In the genomic region with DNA sequence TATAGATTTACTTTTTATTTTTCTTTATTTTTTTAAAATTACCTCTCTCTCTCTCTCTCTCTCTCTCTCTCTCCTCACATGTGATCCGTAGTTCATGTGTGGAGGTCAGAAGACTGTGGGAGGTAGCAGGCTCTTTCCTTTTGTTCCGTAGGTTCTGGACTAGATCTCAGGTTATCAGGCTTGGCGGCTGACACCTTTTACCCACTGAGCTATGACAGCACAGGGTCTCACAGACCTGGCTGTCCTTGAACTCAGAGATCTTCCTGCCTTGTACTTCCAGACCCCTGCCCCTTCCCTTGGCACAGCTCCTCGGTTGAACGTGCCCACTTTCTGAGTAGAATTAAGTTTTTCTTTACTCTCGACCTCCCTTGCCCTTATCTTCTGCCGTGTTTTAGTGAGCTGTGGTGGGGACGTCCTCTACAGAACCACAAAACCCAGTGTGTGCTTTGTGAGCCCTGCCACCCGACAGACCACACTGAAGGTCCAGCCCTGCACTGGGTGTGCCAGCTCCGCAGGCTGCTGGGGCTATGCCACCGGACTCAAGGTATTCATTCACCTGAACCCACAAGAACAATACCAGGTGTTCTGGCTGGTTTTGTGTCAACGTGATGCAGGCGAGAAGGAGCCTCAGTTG, we compare ENCODE assay signal across 7 mouse cellular contexts. TPM values are rescaled to one million over a fixed set of nuclear protein-coding genes. Genes with fewer than 3 reads are reported as not detected.
DNase-seq lines count a peak whose midpoint lies in the region; ATAC-seq and TF ChIP-seq lines count a peak whose summit lies in the region.

No protein-coding gene starts in this region.

- TF ChIP-seq EP300 in lung, postnatal 0 days (IDR thresholded peaks at IDR 0.05) = no peak

- H3K4me3 ChIP-seq in lung, postnatal 0 days (ENCODE audit: low read depth, low read length) = peak overlapping the region; percentile 27; the same call in 1 of the 2 replicates
- H3K4me3 ChIP-seq in forebrain, embryonic 16.5 days (replicated peaks; ENCODE audit: low read length) = peak overlapping the region; percentile 18
- H3K4me3 ChIP-seq in limb, embryonic 15.5 days = peak overlapping the region; percentile 36
- H3K4me3 ChIP-seq in stomach, embryonic 15.5 days (replicated peaks) = peak overlapping the region; percentile 39

- no peak overlapping the region for H3K9ac ChIP-seq in lung, postnatal 0 days (replicated peaks; ENCODE audit: low read depth)
- H3K9ac ChIP-seq in forebrain, embryonic 16.5 days (replicated peaks; ENCODE audit: low read depth, low read length) = no peak overlapping the region
- H3K9ac ChIP-seq in limb, embryonic 15.5 days = no peak overlapping the region
- no peak overlapping the region for H3K9ac ChIP-seq in stomach, embryonic 15.5 days

- H3K27ac ChIP-seq in lung, postnatal 0 days (ENCODE audit: low read length) = no peak overlapping the region
- H3K27ac ChIP-seq in forebrain, embryonic 16.5 days (ENCODE audit: low read length) = no peak overlapping the region
- no peak overlapping the region for H3K27ac ChIP-seq in limb, embryonic 15.5 days
- no peak overlapping the region for H3K27ac ChIP-seq in stomach, embryonic 15.5 days

- H3K27me3 ChIP-seq in lung, postnatal 0 days (replicated peaks; ENCODE audit: insufficient read depth, low read length) = no peaks in the 10 kb centered on the region
- no peaks in the 10 kb centered on the region for H3K27me3 ChIP-seq in forebrain, embryonic 16.5 days (replicated peaks; ENCODE audit: control insufficient read depth, insufficient read depth, low read length)
- H3K27me3 ChIP-seq in limb, embryonic 15.5 days = no peaks in the 10 kb centered on the region
- H3K27me3 ChIP-seq in stomach, embryonic 15.5 days (replicated peaks) = no peaks in the 10 kb centered on the region

- TF ChIP-seq CTCF in lung, postnatal 0 days (IDR thresholded peaks at IDR 0.05) = no peak

- H3K4me1 ChIP-seq in lung, postnatal 0 days (ENCODE audit: insufficient read depth, low read depth, low read length) = no peaks in the 10 kb centered on the region; the same call in 1 of the 2 replicates
- 0 out of 2 replicates have a peak, but pooled peaks cover 6% of the 10 kb centered on the region for H3K4me1 ChIP-seq in forebrain, embryonic 16.5 days (replicated peaks; ENCODE audit: control insufficient read depth, insufficient read depth, low read length)
- H3K4me1 ChIP-seq in limb, embryonic 15.5 days = peaks cover 9% of the 10 kb centered on the region; the same call in 1 of the 2 replicates
- H3K4me1 ChIP-seq in stomach, embryonic 15.5 days = peaks cover 13% of the 10 kb centered on the region

- ATAC-seq in lung, postnatal 0 days = no peak
- ATAC-seq in forebrain, embryonic 16.5 days = peak; percentile 45; the same call in 1 of the 2 replicates
- no peak for ATAC-seq in limb, embryonic 15.5 days (ENCODE audit: insufficient number of reproducible peaks, low FRiP score, low TSS enrichment, low read depth)
- no peak for ATAC-seq in stomach, embryonic 15.5 days (ENCODE audit: insufficient read depth, low FRiP score, low read depth)

- peak overlapping the region; percentile 54 for H3K4me2 ChIP-seq in lung, postnatal 0 days (replicated peaks; ENCODE audit: low read depth, low read length)
- peak overlapping the region; percentile 27 for H3K4me2 ChIP-seq in forebrain, embryonic 16.5 days (ENCODE audit: low read length)
- H3K4me2 ChIP-seq in limb, embryonic 15.5 days = peak overlapping the region; percentile 60
- H3K4me2 ChIP-seq in stomach, embryonic 15.5 days = peak overlapping the region; percentile 61

- no peak for DNase-seq in lung, postnatal 0 days (ENCODE audit: low spot score)
- DNase-seq in lung, postnatal 25 days (ENCODE audit: low spot score) = no peak
- no peak for DNase-seq in spleen, adult 12 weeks (ENCODE audit: low spot score)
- DNase-seq in left cerebral cortex, postnatal 14 days (ENCODE audit: low spot score in 2 of 2) = no peak

- intact Hi-C loops in left cerebral cortex, postnatal 14 days (cut with DNase I) = no loop called here

- WGBS in lung, postnatal 0 days = 55% methylated on average over 13 of the region's 13 CpGs
- 51% methylated on average over 13 of the region's 13 CpGs for WGBS in forebrain, embryonic 16.5 days
- 54% methylated on average over 13 of the region's 13 CpGs for WGBS in limb, embryonic 15.5 days
- 52% methylated on average over 13 of the region's 13 CpGs for WGBS in stomach, embryonic 15.5 days

- no peaks in the 10 kb centered on the region for H3K36me3 ChIP-seq in lung, postnatal 0 days (ENCODE audit: insufficient read depth, low read length)
- no peaks in the 10 kb centered on the region for H3K36me3 ChIP-seq in forebrain, embryonic 16.5 days (ENCODE audit: control insufficient read depth, insufficient read depth)
- H3K36me3 ChIP-seq in limb, embryonic 15.5 days = no peaks in the 10 kb centered on the region
- H3K36me3 ChIP-seq in stomach, embryonic 15.5 days = no peaks in the 10 kb centered on the region

- no peaks in the 10 kb centered on the region for H3K9me3 ChIP-seq in lung, postnatal 0 days (ENCODE audit: low read length)
- no peaks in the 10 kb centered on the region for H3K9me3 ChIP-seq in forebrain, embryonic 16.5 days (ENCODE audit: control insufficient read depth, low read length)
- no peaks in the 10 kb centered on the region for H3K9me3 ChIP-seq in limb, embryonic 15.5 days
- H3K9me3 ChIP-seq in stomach, embryonic 15.5 days = no peaks in the 10 kb centered on the region

RNA-seq across cellular contexts. Expression of gene 6030408B16Rik, which starts 23.4 kb away (rescaled TPM):
- polyA plus RNA-seq in lung, postnatal 0 days (2015; fragmentation: Nextera tagmentation; extraction: Ambion mirVana) = 74.9 and 82.4 TPM in 2 replicates
- polyA plus RNA-seq in forebrain, embryonic 16.5 days (2015; fragmentation: Nextera tagmentation; extraction: Ambion mirVana) = 0.29 and 0.30 TPM in 2 replicates
- 0.50 and 0.84 TPM in 2 replicates for polyA plus RNA-seq in limb, embryonic 15.5 days (2015; fragmentation: Nextera tagmentation; extraction: Ambion mirVana)
- 9.5 and 11.6 TPM in 2 replicates for polyA plus RNA-seq in stomach, embryonic 15.5 days (2015; fragmentation: Nextera tagmentation; extraction: Ambion mirVana)
- under 1 TPM; 0.24 to 0.49 TPM for total RNA-seq in left cerebral cortex, postnatal 14 days (2021)

RNA-seq across cellular contexts. Expression of gene Atg101, which starts 32.3 kb away (rescaled TPM):
- 73.1 and 74.2 TPM in 2 replicates for polyA plus RNA-seq in lung, postnatal 0 days (2015; fragmentation: Nextera tagmentation; extraction: Ambion mirVana)
- polyA plus RNA-seq in forebrain, embryonic 16.5 days (2015; fragmentation: Nextera tagmentation; extraction: Ambion mirVana) = 87.4 and 92.4 TPM in 2 replicates
- 69.7 and 69.9 TPM in 2 replicates for polyA plus RNA-seq in limb, embryonic 15.5 days (2015; fragmentation: Nextera tagmentation; extraction: Ambion mirVana)
- polyA plus RNA-seq in stomach, embryonic 15.5 days (2015; fragmentation: Nextera tagmentation; extraction: Ambion mirVana) = 66.0 and 66.4 TPM in 2 replicates
- total RNA-seq in left cerebral cortex, postnatal 14 days (2021) = 10 to 100 TPM; 38.5 to 43.2 TPM

RNA-seq across cellular contexts. Expression of gene Krt80, which starts 53.6 kb away (rescaled TPM):
- 19.6 and 26.3 TPM in 2 replicates for polyA plus RNA-seq in lung, postnatal 0 days (2015; fragmentation: Nextera tagmentation; extraction: Ambion mirVana)
- 0.13 and 0.14 TPM in 2 replicates for polyA plus RNA-seq in forebrain, embryonic 16.5 days (2015; fragmentation: Nextera tagmentation; extraction: Ambion mirVana)
- 22.6 and 25.3 TPM in 2 replicates for polyA plus RNA-seq in limb, embryonic 15.5 days (2015; fragmentation: Nextera tagmentation; extraction: Ambion mirVana)
- 7.7 and 12.7 TPM in 2 replicates for polyA plus RNA-seq in stomach, embryonic 15.5 days (2015; fragmentation: Nextera tagmentation; extraction: Ambion mirVana)
- total RNA-seq in left cerebral cortex, postnatal 14 days (2021) = 1 to 10 TPM; 1.6 to 1.9 TPM
